Mouse (Mus musculus): ENCODE measurements at regions not wholly inside any gene's neighbourhood (a gene's known extent, or its start where the extent isn't known, plus 50 kb on each side); places are given as distances from the start of the nearest gene placed in this dataset.

DNA sequence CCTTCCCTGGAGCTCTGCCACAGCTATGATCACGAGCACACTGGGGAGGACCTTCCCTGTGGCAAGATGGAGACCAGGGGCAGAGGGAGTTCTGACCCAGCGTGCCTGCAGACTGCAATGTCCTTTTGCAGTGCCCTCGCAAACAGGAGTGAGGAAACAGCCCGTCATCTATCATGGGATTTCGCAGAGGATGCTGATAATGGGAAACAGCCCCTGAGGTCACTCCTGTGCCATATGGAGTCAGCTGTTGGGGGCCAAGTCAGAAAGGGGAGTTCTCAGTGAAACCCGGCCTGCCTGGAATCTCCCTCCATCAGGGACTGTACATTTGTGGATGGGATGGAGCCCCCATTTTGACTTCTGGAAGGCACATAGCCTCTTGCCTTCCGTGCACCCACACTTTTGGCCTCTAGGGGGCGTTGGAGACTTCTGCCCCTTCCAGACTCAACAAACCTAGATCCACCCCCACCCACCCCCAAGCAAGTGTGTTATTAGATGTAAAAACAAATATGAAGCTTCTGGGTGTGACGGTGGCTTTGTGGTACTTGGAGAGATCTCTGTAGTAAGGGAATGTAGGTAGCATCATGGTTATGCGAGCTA, 98.1 kb downstream of the Kdr start:
- peak; percentile 16 for DNase-seq (ENCODE audit: low read depth, low spot score)

DNA sequence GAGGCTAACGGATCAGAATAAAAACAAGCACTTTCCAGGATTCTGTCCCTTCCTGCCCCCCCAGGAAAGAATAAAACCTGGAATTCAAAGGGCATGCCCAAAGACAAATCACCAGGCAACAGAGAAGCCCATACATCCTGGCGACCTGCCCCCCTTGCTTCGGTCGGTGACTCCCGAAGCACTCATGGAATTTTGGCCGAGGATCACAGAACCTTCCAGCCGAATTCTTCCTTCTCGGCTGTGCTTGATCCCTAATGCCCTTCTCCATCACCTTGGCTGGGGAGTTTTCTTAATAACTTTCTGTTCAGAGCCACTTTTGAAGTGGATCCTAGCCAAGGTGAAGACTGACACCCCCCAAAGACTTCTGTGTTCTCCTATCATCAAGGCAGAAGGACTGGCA, 99.9 kb downstream of the Kdr start:
- DNase-seq (ENCODE audit: low read depth, low spot score), result no peak

DNA sequence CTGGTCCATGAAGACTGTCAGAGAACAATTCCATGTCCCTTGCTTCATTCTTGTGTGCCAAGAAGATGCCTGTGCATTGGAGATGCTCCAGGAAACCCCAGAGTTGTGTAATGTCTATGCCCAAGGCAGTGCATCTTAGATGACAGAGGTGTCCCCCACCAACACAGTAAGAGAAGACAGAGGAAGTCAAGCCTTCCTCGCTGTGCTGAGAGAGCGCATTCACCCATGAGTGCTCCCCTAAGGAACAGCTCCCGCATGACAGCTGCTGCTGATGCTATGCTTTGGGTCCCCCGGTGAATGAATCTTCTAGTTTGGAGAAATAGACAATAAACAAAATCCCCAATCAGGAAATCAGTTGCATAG, 100.7 kb downstream of the Kdr start:
- DNase-seq (ENCODE audit: low read depth, low spot score), result no peak

DNA sequence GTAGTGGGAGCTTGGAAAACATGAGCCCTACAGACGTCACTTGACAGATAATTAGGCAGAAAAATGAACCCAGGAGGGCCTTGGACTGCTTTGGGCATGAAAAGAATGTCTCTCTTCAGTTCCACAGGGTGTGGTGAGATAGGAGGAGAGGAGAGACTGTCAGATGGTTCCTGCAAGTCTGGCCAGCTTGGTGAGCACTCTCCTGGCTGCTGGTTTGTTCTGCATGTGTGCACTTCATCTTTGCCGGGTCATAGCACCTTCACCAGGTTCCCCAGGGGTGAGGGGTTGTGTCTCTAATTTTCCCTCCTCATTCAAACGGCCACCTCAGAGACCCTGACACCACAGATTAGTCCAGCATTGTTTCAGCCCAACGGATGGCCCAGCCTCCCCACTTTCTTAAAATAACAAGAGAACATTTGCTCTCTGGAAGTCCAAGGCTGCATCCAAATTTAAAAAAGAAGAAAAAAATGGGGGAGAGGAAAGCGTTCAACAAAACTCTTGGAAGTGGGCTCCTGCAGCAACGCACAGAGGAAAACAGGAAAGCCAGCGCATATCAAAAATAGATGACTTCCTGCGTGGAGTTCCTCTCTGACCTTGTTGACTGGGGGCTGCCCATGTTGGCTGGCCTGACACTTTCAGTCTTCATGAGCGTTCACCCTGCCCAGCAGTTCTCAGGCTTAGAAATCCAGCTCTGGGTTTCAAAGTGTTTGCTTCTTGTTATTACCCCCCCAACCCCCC, 101.2 kb downstream of the Kdr start:
- DNase-seq (ENCODE audit: low read depth, low spot score), result no peak

DNA sequence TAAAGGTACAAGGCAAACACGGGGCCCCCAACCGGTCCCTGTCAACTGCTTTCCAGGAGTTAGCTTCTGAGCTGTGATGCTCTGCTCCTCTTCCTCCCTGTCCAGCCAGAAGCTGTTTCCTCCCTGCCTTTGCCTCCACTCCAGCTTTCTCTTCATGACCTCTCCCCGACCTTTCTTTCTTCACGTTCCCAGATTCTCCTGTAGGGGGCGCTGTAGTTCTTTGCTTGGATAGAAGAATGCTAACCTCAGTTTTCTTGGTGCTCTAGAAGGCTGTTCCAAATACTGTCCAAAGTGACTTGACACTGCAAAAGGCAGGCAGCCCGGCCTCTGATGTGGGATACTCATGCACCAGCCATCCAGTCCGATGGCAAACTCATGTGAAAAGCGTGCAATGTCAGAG, 107.1 kb downstream of the Kdr start:
- peak; percentile 87 for DNase-seq (ENCODE audit: low read depth, low spot score)

DNA sequence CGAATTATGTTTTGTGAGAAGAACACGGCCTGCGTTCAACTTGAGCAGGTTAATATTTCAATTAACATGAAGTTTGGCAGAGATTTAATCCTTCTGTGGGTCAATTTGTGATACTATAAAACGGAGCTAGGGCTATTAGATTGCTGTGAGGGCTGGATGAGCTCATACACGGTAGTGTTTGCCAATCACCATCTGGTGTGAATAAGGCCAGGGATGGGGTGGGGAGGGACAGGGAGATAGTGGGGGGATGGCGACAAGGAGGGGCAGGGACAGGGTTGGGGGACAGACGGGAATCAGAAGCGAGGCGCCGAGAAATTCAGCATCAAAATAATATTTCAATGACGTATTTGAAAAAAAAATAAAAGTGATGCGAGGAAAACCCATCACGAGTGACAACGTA, 107.6 kb downstream of the Kdr start:
- no peak for DNase-seq (ENCODE audit: low read depth, low spot score)

DNA sequence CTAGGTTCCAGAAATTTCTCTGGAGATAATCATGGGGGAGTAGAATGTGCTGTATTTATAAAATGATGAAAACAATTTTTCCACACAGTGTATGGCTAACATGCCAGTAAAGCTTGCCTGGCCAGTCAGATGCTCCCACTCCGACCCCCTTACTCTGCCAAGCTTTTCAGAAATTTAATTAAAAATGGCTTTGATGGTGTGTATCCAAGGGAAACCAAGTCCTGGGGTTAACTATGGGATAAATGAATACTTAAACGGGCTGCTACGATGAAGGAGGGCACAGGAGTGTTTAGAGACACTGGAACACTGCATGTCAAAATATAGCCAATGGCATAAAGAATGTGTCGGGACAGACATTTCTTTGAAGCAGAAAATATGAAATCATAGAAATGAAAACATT, 108.7 kb downstream of the Kdr start:
- no peak for DNase-seq (ENCODE audit: low read depth, low spot score)

DNA sequence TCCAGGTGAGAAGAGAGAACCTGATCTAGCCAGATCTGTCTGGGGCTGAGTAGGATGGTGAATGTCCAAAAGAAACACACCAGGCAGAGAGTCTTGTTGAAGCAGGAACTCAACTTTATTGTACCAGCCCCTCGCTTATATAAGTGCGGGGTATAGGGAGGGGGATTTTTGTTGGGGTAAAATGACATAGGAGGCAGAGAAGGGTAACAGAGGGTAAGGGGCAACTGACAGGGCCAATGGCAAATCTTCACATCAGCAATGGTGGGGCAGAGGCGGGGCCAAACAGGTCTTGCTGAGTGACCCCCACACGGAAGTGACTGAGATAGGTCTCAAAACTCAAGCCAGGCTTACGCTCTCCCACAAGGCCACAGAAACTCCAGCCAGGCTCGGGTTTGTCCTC, 113.2 kb downstream of the Kdr start:
- DNase-seq (ENCODE audit: low read depth, low spot score), result no peak

DNA sequence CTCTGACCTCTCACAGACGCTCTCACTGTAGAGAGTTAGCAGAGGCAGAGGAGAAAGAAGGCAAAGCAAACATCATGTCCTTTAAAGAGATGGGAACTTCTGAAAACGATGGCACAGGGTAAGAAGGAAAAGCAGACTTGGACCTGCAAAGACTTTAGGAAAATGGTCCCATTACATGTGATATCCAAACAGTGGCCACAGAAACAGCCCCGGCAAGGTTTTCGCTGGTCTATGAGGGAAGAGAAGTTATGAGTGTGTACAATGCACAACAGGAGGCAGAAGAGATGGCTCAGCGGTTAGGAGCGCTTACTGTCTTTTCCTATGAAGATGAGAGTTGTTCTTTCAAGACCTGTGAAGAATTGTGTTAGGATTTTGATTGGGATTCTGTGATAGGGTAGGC, 114.9 kb downstream of the Kdr start:
- DNase-seq (ENCODE audit: low read depth, low spot score), result no peak

DNA sequence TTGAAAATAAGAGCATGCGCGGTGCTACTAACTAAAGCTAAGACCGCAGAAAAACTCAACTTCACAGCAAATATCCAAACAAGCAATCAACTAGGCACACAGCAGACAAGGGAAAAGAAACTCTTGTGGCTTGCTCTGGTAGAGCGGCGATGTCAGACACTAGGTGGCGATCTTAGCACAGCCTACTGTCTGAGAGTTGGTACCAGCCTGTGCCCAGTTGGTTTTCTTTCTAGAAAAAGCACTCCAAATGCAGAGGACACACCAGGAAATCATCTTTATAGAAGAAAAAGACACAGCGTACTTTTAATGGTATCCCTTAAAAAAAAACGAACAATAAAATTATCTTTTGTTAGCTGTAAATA, 115.6 kb downstream of the Kdr start:
- DNase-seq (ENCODE audit: low read depth, low spot score), result peak; percentile 75

DNA sequence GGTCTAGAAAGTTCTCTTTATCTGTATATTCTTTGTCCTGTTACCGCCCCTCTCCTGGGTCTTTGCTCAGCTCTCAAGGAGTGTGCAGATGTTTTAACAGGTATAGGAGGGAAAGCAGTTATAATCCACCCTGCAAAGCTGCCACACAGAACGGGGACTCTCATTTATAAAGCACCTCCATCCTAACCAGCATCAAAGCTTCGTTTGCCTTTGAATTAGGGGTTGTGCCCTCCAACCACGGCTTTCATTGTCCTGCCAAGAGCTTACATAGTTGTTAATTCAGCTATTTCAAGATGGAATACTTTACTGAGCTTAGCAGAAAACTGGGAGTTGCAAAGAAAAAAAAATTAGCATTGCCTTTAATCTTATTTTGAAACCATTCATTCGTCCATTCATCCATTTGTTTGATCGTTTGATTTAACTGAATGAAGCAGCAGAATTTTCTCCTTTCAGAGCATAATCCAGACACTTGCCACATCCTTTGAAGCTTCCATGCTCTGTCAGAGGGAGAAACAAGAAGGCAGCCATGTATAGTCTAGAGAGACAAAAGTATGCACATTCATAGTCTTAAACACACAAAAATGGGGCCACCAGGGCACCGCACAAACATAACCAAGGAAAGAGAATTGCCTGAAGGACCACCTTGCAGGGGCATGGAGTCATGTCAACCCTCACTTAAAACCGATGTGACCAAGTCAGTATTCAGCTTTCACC, 116.2 kb downstream of the Kdr start:
- DNase-seq (ENCODE audit: low read depth, low spot score), result peak; percentile 53

DNA sequence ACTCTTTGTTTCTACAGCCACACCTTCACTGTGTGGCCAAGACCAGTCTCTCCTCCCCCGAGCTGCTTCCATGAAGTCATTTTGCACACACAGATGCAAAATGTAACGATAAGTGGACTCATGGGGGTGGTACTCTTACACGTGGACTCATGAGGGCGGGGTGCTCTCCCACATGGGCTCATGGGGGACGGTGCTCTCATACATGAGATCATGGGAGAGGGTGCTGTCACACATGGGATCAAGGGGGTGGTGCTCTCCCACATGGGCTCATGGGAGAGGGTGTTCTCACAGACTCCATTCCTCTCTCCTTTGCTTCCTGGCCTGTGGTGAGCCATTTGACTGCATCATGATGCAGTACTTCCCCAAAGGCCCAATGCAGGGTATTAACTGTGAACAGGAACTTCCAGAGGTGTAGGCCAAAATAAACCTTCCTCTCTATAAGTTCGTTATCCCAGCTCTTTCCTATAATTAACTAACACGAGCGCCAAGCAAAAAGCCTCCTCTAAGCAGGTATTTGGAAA, 118.9 kb downstream of the Kdr start:
- DNase-seq (ENCODE audit: low read depth, low spot score), result no peak

DNA sequence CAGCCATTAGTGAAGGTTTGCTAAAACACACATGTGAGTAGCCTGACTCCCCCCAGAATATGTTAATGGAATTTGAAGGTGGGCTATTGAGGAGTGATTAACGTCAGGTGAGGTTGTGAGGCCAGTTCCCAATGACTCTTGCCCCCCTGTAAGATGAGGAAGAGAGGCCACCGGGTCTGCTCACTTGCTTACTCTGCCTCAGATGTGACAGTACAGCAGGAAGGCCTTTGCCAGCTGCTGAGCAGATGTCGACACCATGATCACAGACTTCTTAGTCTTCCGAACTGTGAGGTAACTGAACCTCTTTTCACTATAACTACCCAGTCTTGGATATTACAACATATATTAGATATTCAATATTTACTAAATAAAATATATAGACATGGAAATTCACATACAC, 127.4 kb downstream of the Kdr start:
- DNase-seq (ENCODE audit: low read depth, low spot score), result no peak

DNA sequence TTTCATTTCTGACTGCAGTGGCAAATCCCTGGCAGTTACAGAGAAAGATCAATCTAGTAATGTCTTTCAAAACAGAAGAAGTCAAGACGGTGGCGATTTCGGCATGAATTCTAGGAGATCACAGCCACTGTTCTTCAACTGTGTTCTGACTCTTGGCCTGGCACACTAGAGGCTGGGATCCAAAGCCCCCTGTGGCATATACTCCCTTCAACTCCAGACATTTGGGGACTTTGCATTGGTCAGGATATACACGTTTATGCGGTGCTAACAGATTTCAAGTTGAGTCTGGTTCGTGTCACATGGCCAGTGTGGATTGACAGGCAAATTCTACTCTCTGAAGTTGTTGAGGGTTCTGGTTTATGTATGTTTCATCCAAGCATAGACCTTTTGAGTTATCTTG, 130.3 kb downstream of the Kdr start:
- no peak for DNase-seq (ENCODE audit: low read depth, low spot score)

DNA sequence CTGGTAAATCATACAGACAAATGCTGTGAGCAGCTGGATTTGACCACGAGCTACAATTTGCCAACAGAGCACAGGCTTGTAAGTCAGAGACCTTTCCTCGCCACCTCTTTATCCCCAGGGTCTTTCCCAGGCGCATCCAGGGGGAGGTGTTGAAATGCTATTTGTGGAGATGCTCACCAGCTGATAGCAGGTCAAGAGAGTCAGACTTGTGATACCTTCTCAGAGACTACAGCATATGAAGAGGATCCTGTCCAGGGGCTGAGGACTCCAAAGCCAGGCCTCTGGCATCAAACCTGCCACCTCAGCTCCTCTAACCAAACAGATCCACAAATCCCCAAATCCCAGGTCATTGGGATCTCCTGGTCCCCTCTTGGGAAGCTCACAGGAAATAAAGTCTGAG, 130.9 kb downstream of the Kdr start:
- DNase-seq (ENCODE audit: low read depth, low spot score), result no peak

DNA sequence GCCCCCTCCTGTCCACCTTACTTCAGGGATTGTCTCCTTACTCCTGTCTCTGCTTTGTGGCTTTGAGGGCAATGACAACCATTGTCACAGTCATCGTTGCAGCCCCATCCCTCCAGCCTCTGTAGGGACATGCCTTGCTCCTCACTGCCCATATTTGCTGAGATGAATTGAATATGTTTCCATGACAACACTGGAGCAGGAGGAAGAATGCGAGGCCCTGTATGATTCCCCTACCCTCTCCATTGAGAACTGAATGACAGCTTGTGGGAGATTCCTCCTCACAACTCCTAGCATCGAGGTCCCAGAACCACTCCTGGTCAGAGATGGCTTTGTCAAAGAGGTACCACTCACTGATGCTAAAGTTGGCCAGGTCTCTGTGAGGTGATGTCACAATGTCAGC, 132.2 kb downstream of the Kdr start:
- DNase-seq (ENCODE audit: low read depth, low spot score), result no peak

DNA sequence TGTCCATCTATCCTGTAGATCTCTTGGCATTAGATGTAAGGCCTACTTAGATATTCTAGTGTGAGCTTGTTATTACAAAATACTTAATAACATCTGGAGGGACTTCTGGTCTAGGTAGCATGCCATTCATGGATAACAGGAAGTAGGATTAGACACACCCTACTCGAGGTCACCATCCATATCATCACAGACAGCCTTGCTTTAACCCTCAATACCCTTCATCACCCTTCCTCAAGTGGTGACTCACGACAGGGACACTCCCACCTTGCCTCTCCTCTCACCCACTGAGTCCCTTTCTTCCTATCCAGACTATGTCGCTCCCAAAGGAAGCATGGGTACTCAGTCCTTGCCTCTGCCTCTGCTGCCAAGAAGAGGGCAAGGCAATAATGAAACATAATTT, 134.5 kb downstream of the Kdr start:
- no peak for DNase-seq (ENCODE audit: low read depth, low spot score)

DNA sequence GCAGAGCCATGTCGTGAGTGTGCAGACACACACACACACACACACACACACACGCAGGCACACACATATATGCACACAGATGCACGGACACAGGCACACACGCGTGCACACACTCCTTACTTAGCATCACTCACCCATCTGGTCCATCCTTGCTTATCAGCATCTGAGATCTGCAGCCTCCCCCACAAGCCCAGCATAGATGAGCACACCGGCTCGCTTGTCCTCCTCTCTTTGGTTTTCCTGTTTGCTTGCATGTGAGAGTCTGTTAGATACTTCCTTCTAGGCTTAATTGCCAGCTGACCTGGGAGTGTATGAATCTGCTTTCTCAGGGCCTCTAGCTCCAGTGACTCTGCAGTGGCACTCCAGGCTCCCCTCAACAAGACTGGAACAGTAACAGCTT, 137.8 kb downstream of the Kdr start:
- DNase-seq (ENCODE audit: low read depth, low spot score), result no peak

DNA sequence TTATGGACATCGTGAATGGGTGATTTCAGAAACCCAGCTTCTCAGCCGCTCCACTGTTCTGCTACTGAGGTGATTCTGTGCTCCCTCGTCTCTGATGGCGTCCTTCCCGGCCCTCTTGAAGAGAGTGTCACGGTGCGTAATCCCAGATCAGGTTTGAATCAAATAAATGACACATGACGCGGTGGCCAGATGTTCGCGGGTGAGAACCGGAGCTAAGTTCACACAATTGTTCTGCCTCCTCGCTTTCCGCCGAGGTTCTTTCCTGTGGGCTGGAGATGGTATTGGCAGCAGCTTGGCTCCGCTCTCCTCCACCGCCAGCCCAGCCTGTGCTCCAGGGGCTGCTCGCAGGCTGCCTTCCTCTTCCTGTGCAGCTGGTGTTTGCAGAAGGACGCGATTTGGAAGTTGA, 142.7 kb downstream of the Kdr start:
- peak; percentile 64 for DNase-seq (ENCODE audit: low read depth, low spot score)

DNA sequence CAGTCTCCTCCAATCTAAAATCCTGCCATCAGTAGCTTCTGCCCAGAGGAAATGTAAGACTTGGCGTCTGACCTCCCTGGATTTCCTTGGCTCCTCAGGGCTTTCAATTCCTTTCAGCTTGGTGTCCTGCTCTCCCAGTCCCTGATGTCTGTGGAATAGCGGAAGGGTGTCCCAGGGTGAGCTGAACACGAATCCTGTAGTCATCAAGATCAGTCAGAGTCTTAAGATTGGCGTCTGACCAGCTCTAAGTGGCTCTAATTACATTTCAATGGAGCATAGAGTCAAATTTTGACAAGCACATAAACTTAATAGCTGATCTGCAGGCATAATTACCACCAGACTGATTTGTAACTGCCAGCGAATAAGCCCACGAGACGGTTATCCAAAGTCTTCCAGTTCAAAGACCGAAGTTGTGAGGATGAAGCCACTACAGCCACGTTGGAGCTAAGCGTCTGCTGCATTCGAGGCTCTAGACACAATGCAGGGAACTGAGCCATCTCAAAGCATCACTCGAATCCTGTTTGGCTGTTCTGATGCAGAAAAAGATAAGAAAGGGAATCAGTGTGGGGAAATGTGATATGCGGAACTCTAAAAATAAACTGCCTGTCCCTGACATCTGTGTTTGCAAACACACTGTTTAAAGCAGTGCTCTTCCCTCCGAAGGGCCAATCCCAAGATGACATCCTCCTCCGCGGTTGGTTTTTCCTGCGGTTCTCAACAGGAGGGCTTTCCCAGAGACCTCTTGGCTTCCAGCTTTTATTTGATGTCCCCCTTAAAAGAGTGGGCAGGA, 143.3 kb downstream of the Kdr start:
- no peak for DNase-seq (ENCODE audit: low read depth, low spot score)

DNA sequence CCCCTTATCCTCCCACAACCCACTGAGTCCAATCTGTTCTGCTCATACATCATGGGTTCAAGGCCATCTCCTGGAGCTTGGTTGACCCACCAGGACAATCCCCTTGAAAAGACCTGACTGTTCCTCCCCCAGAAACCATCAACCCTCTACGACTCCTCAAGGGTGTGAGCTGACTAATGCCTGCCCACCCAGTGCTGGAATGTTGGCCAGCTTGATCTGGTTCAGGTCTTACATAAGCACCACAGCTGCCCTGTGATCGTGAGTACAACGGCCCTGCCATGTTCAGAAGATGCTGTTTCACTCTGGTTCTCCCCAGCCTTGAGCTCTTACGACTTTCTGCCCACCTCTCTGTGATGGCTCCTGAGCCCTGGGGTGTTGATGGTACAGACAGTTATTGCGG, 145.9 kb downstream of the Kdr start:
- peak; percentile 81 for DNase-seq (ENCODE audit: low read depth, low spot score)
